Mouse (Mus musculus) cerebellum, adult 9-10 months (tissue): ENCODE results near the gene Syce1.
"Not testable (repeated sequence)": the region's sequence is repeated elsewhere in the genome, so short reads cannot be mapped to it uniquely, and the experiment has no call there.

Experiments used
- DNase-seq: peaks from one replicate; pipeline ENCODE4 v3.0.0; 2022

The Syce1 gene

GRCm38 (mm10) chr7:140765888-140766739 lies 21.5 kb downstream of the Syce1 start:
- DNase-seq: no peak

- not testable (repeated sequence) for DNase-seq
Observed at GRCm38 (mm10) chr7:140765391-140765790, 22.3 kb downstream of the Syce1 start.

- no peak for DNase-seq
Observed at GRCm38 (mm10) chr7:140763447-140764020, 24.1 kb downstream of the Syce1 start, which contains the start of gene Cyp2e1. Gene Cyp2e1 (plus strand): TSS chr7:140763739.

- DNase-seq: no peak
Observed at GRCm38 (mm10) chr7:140760647-140761046, 27.0 kb downstream of the Syce1 start.

GRCm38 (mm10) chr7:140756151-140756854 lies 31.3 kb downstream of the Syce1 start:
- DNase-seq: no peak

- no peak for DNase-seq
Observed at GRCm38 (mm10) chr7:140754556-140754955, 33.1 kb downstream of the Syce1 start.

GRCm38 (mm10) chr7:140748827-140749160 lies 38.9 kb downstream of the Syce1 start:
- DNase-seq: no peak

GRCm38 (mm10) chr7:140748116-140748826 lies 39.4 kb downstream of the Syce1 start:
- DNase-seq: no peak

GRCm38 (mm10) chr7:140747402-140747801 lies 40.2 kb downstream of the Syce1 start:
- no peak for DNase-seq

- DNase-seq: no peak
Observed at GRCm38 (mm10) chr7:140733162-140733561, 54.5 kb downstream of the Syce1 start.
